ENCODE assay signal across 8 mouse cellular contexts in genomic region chr4:46526798-46527557, GRCm38 (mm10). TPM values are rescaled to one million over a fixed set of nuclear protein-coding genes. Genes with fewer than 3 reads are reported as not detected.
A peak's percentile ranks its signal among the peaks of the same experiment; 100 is the strongest.
DNase-seq lines count a peak whose midpoint lies in the region; ATAC-seq and TF ChIP-seq lines count a peak whose summit lies in the region.

No protein-coding gene starts in this region.

- peaks cover 55% of the 10 kb centered on the region for H3K27me3 ChIP-seq in heart, embryonic 10.5 days (ENCODE audit: insufficient read depth, poor library complexity, severe bottlenecking)
- H3K27me3 ChIP-seq in forebrain, embryonic 16.5 days (replicated peaks; ENCODE audit: control insufficient read depth, insufficient read depth, low read length) = no peaks in the 10 kb centered on the region
- H3K27me3 ChIP-seq in liver, embryonic 14.5 days (ENCODE audit: control insufficient read depth, insufficient read depth, low read length) = no peaks in the 10 kb centered on the region
- no peaks in the 10 kb centered on the region for H3K27me3 ChIP-seq in stomach, embryonic 15.5 days (replicated peaks)

- peaks cover 8% of the 10 kb centered on the region; the same call in 1 of the 2 replicates for H3K4me1 ChIP-seq in heart, embryonic 10.5 days
- peaks cover 0 to 2% of the 10 kb centered on the region in 2 experiments; a peak in 1 of 4 replicates for H3K4me1 ChIP-seq in ES-E14 (ENCODE audit: control insufficient read depth in 2 of 2, insufficient read depth in 2 of 2, low read length in 2 of 2, poor library complexity in 1 of 2)
- no peaks in the 10 kb centered on the region for H3K4me1 ChIP-seq in forebrain, embryonic 16.5 days (replicated peaks; ENCODE audit: control insufficient read depth, insufficient read depth, low read length)
- H3K4me1 ChIP-seq in liver, embryonic 14.5 days (replicated peaks; ENCODE audit: control insufficient read depth in 2 of 2, insufficient read depth in 2 of 2, low read length in 1 of 2) = peaks cover 20 to 32% of the 10 kb centered on the region in 2 experiments
- peaks cover 6% of the 10 kb centered on the region; the same call in 1 of the 2 replicates for H3K4me1 ChIP-seq in stomach, embryonic 15.5 days

- H3K4me3 ChIP-seq in heart, embryonic 10.5 days = peak overlapping the region; percentile 53
- peak overlapping the region; percentile 11 to 55 for H3K4me3 ChIP-seq in ES-E14 (ENCODE audit: insufficient read depth in 1 of 2, low read depth in 1 of 2, low read length in 2 of 2, poor library complexity in 1 of 2, severe bottlenecking in 1 of 2)
- peak overlapping the region; percentile 2; the same call in 1 of the 2 replicates for H3K4me3 ChIP-seq in forebrain, embryonic 16.5 days (replicated peaks; ENCODE audit: low read length)
- peak overlapping the region; percentile 32 to 63 for H3K4me3 ChIP-seq in liver, embryonic 14.5 days (ENCODE audit: insufficient read depth in 1 of 2, low read depth in 2 of 2, low read length in 2 of 2)
- peak overlapping the region; percentile 39 for H3K4me3 ChIP-seq in stomach, embryonic 15.5 days (replicated peaks)

- ATAC-seq in forebrain, embryonic 16.5 days = no peak
- peak; percentile 92 for ATAC-seq in liver, embryonic 14.5 days (ENCODE audit: insufficient read depth)
- ATAC-seq in stomach, embryonic 15.5 days (ENCODE audit: insufficient read depth, low FRiP score, low read depth) = peak; percentile 81

- in situ Hi-C loops in ES-E14 (cut with MboI; ENCODE audit: low sequenced_read_pairs in 2 of 2, unreplicated experiment in 2 of 2) = no loop called here

- peak; percentile 75 for TF ChIP-seq CTCF in liver, embryonic 14.5 days (IDR thresholded peaks at IDR 0.05; ENCODE audit: low read depth)

- peak; percentile 92 for DNase-seq in heart, embryonic 10.5 days (ENCODE audit: low spot score)
- DNase-seq in heart, postnatal 4 days = no peak
- no peak for DNase-seq in ES-E14 (ENCODE audit: low read depth, low spot score)
- DNase-seq in liver, embryonic 14.5 days (ENCODE audit: low read depth in 3 of 3, low spot score in 3 of 3) = peak; percentile 68 to 77 (median 69)
- no peak for DNase-seq in gastrocnemius, adult 18-20 months (ENCODE audit: low spot score)
- DNase-seq in left cerebral cortex, postnatal 36 days (ENCODE audit: low spot score in 2 of 2) = no peak

- no peaks in the 10 kb centered on the region for H3K36me3 ChIP-seq in heart, embryonic 10.5 days
- no peaks in the 10 kb centered on the region for H3K36me3 ChIP-seq in ES-E14 (ENCODE audit: control insufficient read depth, insufficient read depth, low read length, poor library complexity, severe bottlenecking)
- no peaks in the 10 kb centered on the region for H3K36me3 ChIP-seq in forebrain, embryonic 16.5 days (ENCODE audit: control insufficient read depth, insufficient read depth)
- H3K36me3 ChIP-seq in liver, embryonic 14.5 days (replicated peaks; ENCODE audit: control insufficient read depth, insufficient read depth, low read depth) = peaks cover 3% of the 10 kb centered on the region; the same call in 1 of the 2 replicates
- no peaks in the 10 kb centered on the region for H3K36me3 ChIP-seq in stomach, embryonic 15.5 days

- peak overlapping the region; percentile 34 for H3K4me2 ChIP-seq in forebrain, embryonic 16.5 days (ENCODE audit: low read length)
- peak overlapping the region; percentile 72 for H3K4me2 ChIP-seq in liver, embryonic 14.5 days (ENCODE audit: low read depth)
- peak overlapping the region; percentile 67 for H3K4me2 ChIP-seq in stomach, embryonic 15.5 days

- WGBS in heart, embryonic 10.5 days = 22% methylated on average over 17 of the region's 17 CpGs
- WGBS in forebrain, embryonic 16.5 days = 33% methylated on average over 17 of the region's 17 CpGs
- WGBS in liver, embryonic 14.5 days (ENCODE audit: insufficient replicate concordance) = 13% methylated on average over 17 of the region's 17 CpGs
- WGBS in stomach, embryonic 15.5 days = 28% methylated on average over 17 of the region's 17 CpGs

- intact Hi-C loops in left cerebral cortex, postnatal 36 days (cut with DNase I) = no loop called here

- H3K9ac ChIP-seq in ES-E14 (ENCODE audit: insufficient read depth, low read depth, low read length, poor library complexity, severe bottlenecking) = no peak overlapping the region
- H3K9ac ChIP-seq in forebrain, embryonic 16.5 days (replicated peaks; ENCODE audit: low read depth, low read length) = no peak overlapping the region
- no peak overlapping the region for H3K9ac ChIP-seq in liver, embryonic 14.5 days (replicated peaks)
- peak overlapping the region; percentile 6; the same call in 1 of the 2 replicates for H3K9ac ChIP-seq in stomach, embryonic 15.5 days

- peaks cover 4% of the 10 kb centered on the region; the same call in 1 of the 2 replicates for H3K9me3 ChIP-seq in heart, embryonic 10.5 days
- no peaks in the 10 kb centered on the region for H3K9me3 ChIP-seq in ES-E14 (ENCODE audit: control insufficient read depth, insufficient read depth, low read depth, low read length)
- H3K9me3 ChIP-seq in forebrain, embryonic 16.5 days (ENCODE audit: control insufficient read depth, low read length) = no peaks in the 10 kb centered on the region
- no peaks in the 10 kb centered on the region for H3K9me3 ChIP-seq in liver, embryonic 14.5 days (ENCODE audit: control insufficient read depth, low read length)
- H3K9me3 ChIP-seq in stomach, embryonic 15.5 days = no peaks in the 10 kb centered on the region

- peak overlapping the region; percentile 83 for H3K27ac ChIP-seq in heart, embryonic 10.5 days
- no peak overlapping the region for H3K27ac ChIP-seq in ES-E14 (ENCODE audit: insufficient read depth, low read depth, low read length, poor library complexity, severe bottlenecking)
- no peak overlapping the region for H3K27ac ChIP-seq in forebrain, embryonic 16.5 days (ENCODE audit: low read length)
- peak overlapping the region; percentile 84 for H3K27ac ChIP-seq in liver, embryonic 14.5 days
- 0 out of 2 replicates have a peak overlapping the region, but pooled peaks have one; percentile 35 for H3K27ac ChIP-seq in stomach, embryonic 15.5 days

- peak; percentile 88 for TF ChIP-seq EP300 in liver, embryonic 14.5 days (IDR thresholded peaks at IDR 0.05; ENCODE audit: low read depth)

TF ChIP-seq in ES-E14, 5 proteins besides CTCF, POLR2A, EP300 and RAD21:
- TF ChIP-seq ZNF384 (IDR thresholded peaks at IDR 0.05; ENCODE audit: low read depth, low read length) (no peak), MAFK (IDR thresholded peaks at IDR 0.05; ENCODE audit: insufficient read depth, low read depth, low read length) (no peak), HCFC1 (IDR thresholded peaks at IDR 0.05; ENCODE audit: borderline replicate concordance, insufficient read depth, low read length) (no peak), CHD2 (IDR thresholded peaks at IDR 0.05; ENCODE audit: low read depth, low read length) (no peak), ZC3H11A (IDR thresholded peaks at IDR 0.05; ENCODE audit: borderline replicate concordance, low read depth, low read length) (no peak)

RNA-seq across cellular contexts. Expression of gene Trim14, which starts 9.0 kb away (rescaled TPM):
- polyA plus RNA-seq in heart, embryonic 10.5 days (2016; fragmentation: Nextera tagmentation; extraction: Ambion mirVana) = 0.86 and 2.4 TPM in 2 replicates
- 1 to 10 TPM in 1 of 2 experiments, under 1 TPM in 1; 0.76 to 1.3 TPM for total RNA-seq in heart, postnatal 4 days (2021)
- 0.58 and 1.2 TPM in 2 replicates for total RNA-seq in ES-E14 (2012; rRNA removed)
- 0.85 and 1.4 TPM in 2 replicates for polyA plus RNA-seq in forebrain, embryonic 16.5 days (2015; fragmentation: Nextera tagmentation; extraction: Ambion mirVana)
- 4.1 and 4.3 TPM in 2 replicates for polyA plus RNA-seq in liver, embryonic 14.5 days (2012; rRNA removed)
- polyA plus RNA-seq in liver, embryonic 14.5 days (2014; fragmentation: Nextera tagmentation; extraction: Ambion mirVana) = 7.5 and 9.5 TPM in 2 replicates
- polyA plus RNA-seq in stomach, embryonic 15.5 days (2015; fragmentation: Nextera tagmentation; extraction: Ambion mirVana) = 5.2 and 5.3 TPM in 2 replicates
- under 1 TPM; 0.50 to 0.76 TPM for total RNA-seq in gastrocnemius, adult 18-20 months (2021)
- total RNA-seq in left cerebral cortex, postnatal 36 days (2021) = 1 to 10 TPM; 1.2 to 1.3 TPM

RNA-seq across cellular contexts. Expression of gene Nans, which starts 37.9 kb away (rescaled TPM):
- polyA plus RNA-seq in heart, embryonic 10.5 days (2016; fragmentation: Nextera tagmentation; extraction: Ambion mirVana) = 78.3 and 89.1 TPM in 2 replicates
- 10 to 100 TPM; 42.4 to 45.0 TPM for total RNA-seq in heart, postnatal 4 days (2021)
- 56.4 and 75.4 TPM in 2 replicates for total RNA-seq in ES-E14 (2012; rRNA removed)
- 81.1 and 85.5 TPM in 2 replicates for polyA plus RNA-seq in forebrain, embryonic 16.5 days (2015; fragmentation: Nextera tagmentation; extraction: Ambion mirVana)
- 32.9 and 36.0 TPM in 2 replicates for polyA plus RNA-seq in liver, embryonic 14.5 days (2012; rRNA removed)
- 49.4 and 51.8 TPM in 2 replicates for polyA plus RNA-seq in liver, embryonic 14.5 days (2014; fragmentation: Nextera tagmentation; extraction: Ambion mirVana)
- 88.6 and 96.7 TPM in 2 replicates for polyA plus RNA-seq in stomach, embryonic 15.5 days (2015; fragmentation: Nextera tagmentation; extraction: Ambion mirVana)
- total RNA-seq in gastrocnemius, adult 18-20 months (2021) = 10 to 100 TPM; 17.6 to 19.9 TPM
- 10 to 100 TPM; 16.6 to 17.6 TPM for total RNA-seq in left cerebral cortex, postnatal 36 days (2021)

Comparison
In these comparisons a context has a peak if more than half of its experiments do, and no peak if none do; other contexts are left out.
1. DNase-seq: peak in heart, embryonic 10.5 days (single experiment) and liver, embryonic 14.5 days (3 of 3); none in heart, postnatal 4 days (single experiment), ES-E14 (single experiment), gastrocnemius, adult 18-20 months (single experiment) and left cerebral cortex, postnatal 36 days (0 of 2).
2. H3K27ac ChIP-seq: peak in heart, embryonic 10.5 days (single experiment), liver, embryonic 14.5 days (single experiment) and stomach, embryonic 15.5 days (single experiment); none in ES-E14 (single experiment) and forebrain, embryonic 16.5 days (single experiment).
3. H3K4me3 ChIP-seq: peak in every context shown above with its lines; median percentile 53 in heart, embryonic 10.5 days; 48 in liver, embryonic 14.5 days; 39 in stomach, embryonic 15.5 days; 33 in ES-E14; 2 in forebrain, embryonic 16.5 days.
4. Peak in every context shown above with its lines, with median percentiles within 50 percentile points of each other: H3K4me2 ChIP-seq.